Mouse (Mus musculus) embryonic facial prominence, embryonic 15.5 days (tissue): ENCODE data around the gene Nacc1. TPM values are rescaled to one million over a fixed set of nuclear protein-coding genes. Genes with fewer than 3 reads are reported as not detected.

Source experiments
- ATAC-seq: fragments of 200-750 bp; cut with Nextera tagmentation; 2 replicates; pipeline ENCODE4 v1.8.0; 2017; ENCODE audit warnings: low read depth, moderate TSS enrichment; ENCODE audit not compliant: insufficient number of reproducible peaks, low FRiP score, low TSS enrichment
- H3K27ac ChIP-seq: fragments of 300-500 bp; sonication (generic); replicated peaks from 2 replicates; pipeline ENCODE4 v1.5.1; 2015; ENCODE audit warnings: mild to moderate bottlenecking, inconsistent platforms
- H3K27me3 ChIP-seq: fragments of 300-500 bp; sonication (generic); 2 replicates; pipeline ENCODE4 v1.6.1; 2015; ENCODE audit warnings: inconsistent platforms
- H3K36me3 ChIP-seq: fragments of 300-500 bp; sonication (generic); 2 replicates; pipeline ENCODE4 v1.6.1; 2015; ENCODE audit warnings: mild to moderate bottlenecking, inconsistent platforms
- H3K4me1 ChIP-seq: fragments of 300-500 bp; sonication (generic); 2 replicates; pipeline ENCODE4 v1.6.1; 2015; ENCODE audit warnings: inconsistent platforms
- H3K4me2 ChIP-seq: fragments of 300-500 bp; sonication (generic); replicated peaks from 2 replicates; pipeline ENCODE4 v1.6.1; 2015; ENCODE audit warnings: mild to moderate bottlenecking, inconsistent platforms
- H3K4me3 ChIP-seq: fragments of 300-500 bp; sonication (generic); replicated peaks from 2 replicates; pipeline ENCODE4 v1.5.1; 2015; ENCODE audit warnings: mild to moderate bottlenecking, inconsistent platforms
- H3K9ac ChIP-seq: fragments of 300-500 bp; sonication (generic); 2 replicates; pipeline ENCODE4 v1.6.1; 2015; ENCODE audit warnings: inconsistent platforms
- H3K9me3 ChIP-seq: fragments of 300-500 bp; sonication (generic); replicated peaks from 2 replicates; pipeline ENCODE4 v1.6.1; 2016; ENCODE audit warnings: inconsistent platforms
- WGBS: fragments of 180-500 bp; shearing (Covaris S2); methylation state at CpG from one replicate; pipeline ENCODE4 v1.1.7; 2015; 5-methylcytosine and 5-hydroxymethylcytosine counted together
- polyA plus RNA-seq: library from polyadenylated mRNA; unstranded; fragments of >200 nt; fragmentation: Nextera tagmentation; extraction: Ambion mirVana; gene quantifications from 2 replicates; pipeline ENCODE4 v1.2.1, GENCODE M21; 2015

The Nacc1 gene
- polyA plus RNA-seq = 16.7 and 16.9 TPM in 2 replicates

DNA sequence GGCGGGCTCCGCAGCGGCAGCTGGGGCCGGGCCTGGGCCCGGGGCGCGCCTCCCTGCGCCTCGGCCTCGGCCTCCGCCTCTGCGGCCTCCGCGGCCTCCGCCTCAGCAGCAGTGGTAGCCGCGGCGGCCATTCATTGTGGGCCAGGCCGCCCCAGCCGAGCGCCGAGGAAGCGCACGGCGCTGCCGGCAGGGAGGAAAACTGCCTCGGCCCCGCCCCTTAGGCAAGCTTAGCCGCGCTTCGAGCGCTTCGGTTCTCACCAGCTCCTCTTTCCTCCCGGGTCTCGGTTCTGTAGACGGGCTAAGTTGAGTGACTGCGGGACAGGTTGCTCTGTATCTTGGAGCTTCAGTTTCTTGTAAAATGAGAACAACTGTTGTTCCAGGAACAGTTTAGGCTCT is at the start of gene Nacc1:
TSS of gene Nacc1 (minus strand) at position 158 of the 396 bp plus-strand sequence.
- under 1% methylated on average over 36 of the region's 37 CpGs for WGBS
- Histone ChIP-seq H3K9me3 (no peaks in the 10 kb centered on the region), H3K4me3 (peak within 1 kb of the TSS; percentile 99), H3K4me2 (peak within 1 kb of the TSS; percentile 93), H3K27ac (peak within 1 kb of the TSS; percentile 93), H3K36me3 (peaks cover 22% of the 10 kb centered on the region), H3K9ac (peak within 1 kb of the TSS; percentile 97), H3K27me3 (no peaks in the 10 kb centered on the region), H3K4me1 (peaks cover 53% of the 10 kb centered on the region)
- ATAC-seq = peak; percentile 82

DNA sequence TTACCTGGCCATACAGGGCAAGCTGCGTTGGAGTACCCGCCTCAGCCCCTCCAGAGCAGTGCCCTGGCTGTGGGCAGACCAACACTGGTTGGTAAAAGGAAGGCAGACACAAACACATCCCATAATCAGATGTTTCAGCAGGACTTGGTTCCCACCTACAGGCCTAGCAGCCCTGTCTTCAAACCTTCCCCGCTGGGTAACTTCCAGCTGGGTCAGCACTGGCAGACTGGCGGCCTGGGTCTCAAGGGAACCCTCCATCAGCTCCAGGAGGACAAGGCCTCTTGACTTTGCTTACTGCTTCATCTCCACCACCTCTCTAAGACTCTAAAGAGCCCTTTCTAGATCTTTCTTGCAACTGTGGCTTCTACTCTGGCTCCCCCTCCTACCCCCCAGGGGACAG is 48.9 kb upstream of the Nacc1 start:
- Histone ChIP-seq H3K36me3 (no peaks in the 10 kb centered on the region), H3K4me1 (peaks cover 93% of the 10 kb centered on the region), H3K4me3 (no peak overlapping the region), H3K9ac (no peak overlapping the region), H3K4me2 (no peak overlapping the region), H3K27me3 (no peaks in the 10 kb centered on the region), H3K9me3 (no peaks in the 10 kb centered on the region), H3K27ac (no peak overlapping the region)
- ATAC-seq = no peak
- 81% methylated on average over 4 of the region's 4 CpGs for WGBS

DNA sequence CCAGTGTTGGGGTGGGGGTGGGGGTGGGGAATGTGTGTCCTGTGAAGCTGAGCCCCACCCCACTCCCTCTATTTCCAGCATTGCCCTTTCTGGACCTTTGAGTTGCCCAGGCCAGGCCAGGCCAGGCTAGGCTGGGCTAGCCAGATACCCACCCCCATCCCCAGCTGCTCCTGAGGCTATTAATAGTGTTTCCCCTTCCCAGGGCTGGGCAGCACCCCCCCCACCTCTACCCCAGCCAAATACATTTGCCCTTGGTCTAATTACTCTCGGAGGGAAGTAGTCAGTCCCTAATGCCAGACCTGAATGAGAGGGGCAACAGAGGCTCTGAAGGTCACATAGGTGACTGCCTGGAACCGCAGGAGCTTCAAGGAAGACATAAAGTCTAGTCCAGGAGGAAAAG is 47.9 kb upstream of the Nacc1 start:
- 35% methylated on average over 2 of the region's 2 CpGs for WGBS
- Histone ChIP-seq H3K36me3 (no peaks in the 10 kb centered on the region), H3K9ac (no peak overlapping the region), H3K9me3 (no peaks in the 10 kb centered on the region), H3K4me2 (no peak overlapping the region), H3K4me3 (no peak overlapping the region), H3K4me1 (peaks cover 93% of the 10 kb centered on the region), H3K27me3 (no peaks in the 10 kb centered on the region), H3K27ac (no peak overlapping the region)
- ATAC-seq = no peak

DNA sequence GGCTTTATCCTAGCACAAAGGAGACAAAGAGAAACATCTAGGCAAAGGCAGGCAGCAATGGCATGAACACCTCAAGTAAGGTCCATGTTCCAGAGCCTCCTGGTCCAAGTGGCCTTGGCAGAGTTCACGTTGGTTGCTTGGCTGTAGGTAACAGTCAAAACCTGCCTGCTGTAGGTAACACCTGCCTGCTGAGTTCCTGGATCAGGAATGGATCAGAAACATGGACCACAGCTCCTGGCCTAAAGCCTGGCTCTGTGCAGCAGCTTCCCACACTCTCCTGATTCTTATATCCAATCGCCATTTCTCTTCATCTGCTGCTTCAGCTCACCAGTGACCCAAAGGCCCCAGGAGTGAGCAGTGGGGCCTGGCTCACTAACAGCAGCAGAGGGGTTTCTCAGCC is 47.0 kb upstream of the Nacc1 start:
- H3K27me3 ChIP-seq = no peaks in the 10 kb centered on the region

DNA sequence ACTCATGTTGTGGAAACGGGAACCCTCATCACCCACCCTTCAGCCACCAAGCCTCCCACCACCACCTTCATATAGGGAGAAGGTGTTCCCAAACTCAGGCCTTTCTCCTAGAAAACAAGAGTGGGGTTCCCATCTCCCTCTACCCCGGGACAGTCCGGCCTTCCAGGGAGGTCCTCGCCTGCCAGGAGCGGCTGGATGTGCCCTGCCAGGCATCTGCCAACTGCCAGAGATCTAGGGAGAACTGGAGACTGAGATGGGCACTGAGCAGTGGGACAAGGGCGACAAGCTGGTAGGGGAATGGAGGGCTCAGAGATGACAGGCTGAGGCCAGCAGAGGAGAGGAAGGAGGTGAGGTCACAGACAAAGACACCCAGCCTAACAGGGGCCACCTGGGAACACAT is 46.3 kb upstream of the Nacc1 start:
- peaks cover 90% of the 10 kb centered on the region for H3K4me1 ChIP-seq
- H3K27ac ChIP-seq = no peak overlapping the region
- no peaks in the 10 kb centered on the region for H3K9me3 ChIP-seq
- no peak for ATAC-seq
- 89% methylated on average over 6 of the region's 6 CpGs for WGBS
- no peak overlapping the region for H3K4me2 ChIP-seq
- no peak overlapping the region for H3K4me3 ChIP-seq
- no peak overlapping the region for H3K9ac ChIP-seq
- no peaks in the 10 kb centered on the region for H3K27me3 ChIP-seq
- no peaks in the 10 kb centered on the region for H3K36me3 ChIP-seq

More for the DNA sequence above, 47.0 kb upstream of the Nacc1 start:
- Histone ChIP-seq H3K9me3 (no peaks in the 10 kb centered on the region), H3K4me2 (no peak overlapping the region), H3K36me3 (no peaks in the 10 kb centered on the region), H3K27ac (no peak overlapping the region), H3K4me1 (peaks cover 93% of the 10 kb centered on the region), H3K9ac (no peak overlapping the region), H3K4me3 (no peak overlapping the region)
- 77% methylated on average over 2 of the region's 2 CpGs for WGBS
- no peak for ATAC-seq

DNA sequence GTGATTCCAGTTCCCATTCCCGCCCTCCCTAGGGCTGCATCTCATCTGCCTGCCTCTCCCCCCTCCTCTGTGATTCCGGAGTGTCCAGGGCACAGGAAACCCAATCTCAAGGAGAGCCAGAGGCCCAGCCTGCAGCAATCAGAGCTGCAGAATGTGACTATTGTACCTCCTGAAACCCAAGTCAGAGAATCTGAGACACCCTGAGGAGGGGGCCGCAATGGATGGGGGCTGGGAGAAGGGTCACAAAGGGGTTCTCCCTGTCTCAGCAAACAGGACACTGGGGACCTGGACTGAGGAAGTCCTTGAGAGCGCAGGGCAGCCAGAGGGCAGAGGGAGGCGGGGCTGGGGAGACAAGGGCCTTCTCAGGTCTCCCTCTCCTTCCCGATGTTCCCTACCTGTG is 45.3 kb upstream of the Nacc1 start:
- no peak overlapping the region for H3K4me3 ChIP-seq
- WGBS = 26% methylated on average over 6 of the region's 6 CpGs
- no peaks in the 10 kb centered on the region for H3K27me3 ChIP-seq
- no peaks in the 10 kb centered on the region for H3K9me3 ChIP-seq
- peaks cover 89% of the 10 kb centered on the region for H3K4me1 ChIP-seq
- H3K36me3 ChIP-seq = no peaks in the 10 kb centered on the region
- no peak overlapping the region for H3K9ac ChIP-seq
- peak overlapping the region; percentile 74; the same call in 1 of the 2 replicates for H3K27ac ChIP-seq
- no peak overlapping the region for H3K4me2 ChIP-seq
- ATAC-seq = no peak

DNA sequence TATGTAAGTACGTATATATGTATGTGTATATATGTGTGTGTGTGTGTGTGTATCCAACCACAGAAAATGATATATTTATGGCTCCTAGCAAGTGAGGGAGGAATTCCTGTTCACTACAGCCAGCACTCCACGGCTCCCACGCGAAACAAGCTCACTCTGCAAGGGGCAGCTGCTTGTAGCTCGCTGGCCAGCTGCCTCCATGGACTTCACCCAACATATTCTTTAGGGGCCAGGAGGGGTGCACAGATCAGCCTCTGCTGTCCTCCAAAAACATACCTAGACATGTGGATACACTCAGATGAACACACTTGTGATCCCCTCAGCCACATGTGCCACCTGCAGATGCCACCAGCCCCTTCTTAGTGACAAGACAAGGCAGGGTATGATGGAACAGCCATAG is 44.9 kb upstream of the Nacc1 start:
- peaks cover 3% of the 10 kb centered on the region for H3K36me3 ChIP-seq
- no peaks in the 10 kb centered on the region for H3K9me3 ChIP-seq
- H3K4me3 ChIP-seq = no peak overlapping the region
- peaks cover 88% of the 10 kb centered on the region for H3K4me1 ChIP-seq
- H3K27ac ChIP-seq = peak overlapping the region; percentile 74; the same call in 1 of the 2 replicates
- H3K4me2 ChIP-seq = no peak overlapping the region
- WGBS = 53% methylated on average over 5 of the region's 5 CpGs
- ATAC-seq = no peak
- no peaks in the 10 kb centered on the region for H3K27me3 ChIP-seq
- no peak overlapping the region for H3K9ac ChIP-seq

DNA sequence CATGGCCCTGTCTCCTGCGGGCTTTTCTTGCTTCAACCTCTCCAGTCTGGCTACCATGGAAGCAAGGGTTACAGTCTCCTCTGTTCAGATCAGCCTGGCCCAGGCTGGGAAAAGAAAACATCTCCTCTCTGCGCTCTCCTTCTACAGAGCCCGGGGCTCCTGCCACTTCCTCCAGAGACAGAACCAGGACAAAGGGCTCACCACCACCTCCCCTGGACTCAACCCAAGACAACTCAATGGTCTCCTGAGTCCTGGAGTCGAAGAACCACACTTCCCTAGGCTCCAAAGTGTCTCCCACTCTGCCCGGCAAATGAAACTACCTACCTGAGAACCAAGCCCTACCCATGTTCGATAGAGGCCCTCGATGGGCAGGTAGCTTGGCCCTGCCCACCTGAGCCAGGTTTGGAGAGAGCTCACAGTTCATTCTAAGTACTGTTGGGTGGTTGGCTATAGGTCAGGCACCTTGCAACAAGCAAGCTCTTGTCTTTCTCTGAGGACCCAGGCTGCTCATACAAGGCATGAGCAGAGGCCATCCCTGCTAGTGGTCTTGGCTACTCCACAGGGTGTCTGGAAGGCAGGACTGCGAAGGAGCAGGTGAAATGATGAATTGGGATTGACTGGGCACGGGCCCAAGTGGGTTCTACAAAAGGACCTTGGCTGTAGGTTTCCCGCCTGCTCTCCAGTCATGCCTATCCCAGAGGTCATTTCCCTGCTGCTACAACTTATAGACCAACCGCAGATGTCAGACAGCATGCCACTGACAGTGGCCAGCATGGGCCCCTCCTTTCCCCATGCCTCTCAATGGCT is 43.9 kb upstream of the Nacc1 start:
- H3K36me3 ChIP-seq = peaks cover 12% of the 10 kb centered on the region
- 68% methylated on average over 11 of the region's 11 CpGs for WGBS
- no peak overlapping the region for H3K4me3 ChIP-seq
- H3K27me3 ChIP-seq = no peaks in the 10 kb centered on the region
- H3K9me3 ChIP-seq = no peaks in the 10 kb centered on the region
- H3K4me1 ChIP-seq = peaks cover 89% of the 10 kb centered on the region
- peak overlapping the region; percentile 67 for H3K27ac ChIP-seq
- ATAC-seq = no peak
- no peak overlapping the region for H3K9ac ChIP-seq
- H3K4me2 ChIP-seq = no peak overlapping the region

DNA sequence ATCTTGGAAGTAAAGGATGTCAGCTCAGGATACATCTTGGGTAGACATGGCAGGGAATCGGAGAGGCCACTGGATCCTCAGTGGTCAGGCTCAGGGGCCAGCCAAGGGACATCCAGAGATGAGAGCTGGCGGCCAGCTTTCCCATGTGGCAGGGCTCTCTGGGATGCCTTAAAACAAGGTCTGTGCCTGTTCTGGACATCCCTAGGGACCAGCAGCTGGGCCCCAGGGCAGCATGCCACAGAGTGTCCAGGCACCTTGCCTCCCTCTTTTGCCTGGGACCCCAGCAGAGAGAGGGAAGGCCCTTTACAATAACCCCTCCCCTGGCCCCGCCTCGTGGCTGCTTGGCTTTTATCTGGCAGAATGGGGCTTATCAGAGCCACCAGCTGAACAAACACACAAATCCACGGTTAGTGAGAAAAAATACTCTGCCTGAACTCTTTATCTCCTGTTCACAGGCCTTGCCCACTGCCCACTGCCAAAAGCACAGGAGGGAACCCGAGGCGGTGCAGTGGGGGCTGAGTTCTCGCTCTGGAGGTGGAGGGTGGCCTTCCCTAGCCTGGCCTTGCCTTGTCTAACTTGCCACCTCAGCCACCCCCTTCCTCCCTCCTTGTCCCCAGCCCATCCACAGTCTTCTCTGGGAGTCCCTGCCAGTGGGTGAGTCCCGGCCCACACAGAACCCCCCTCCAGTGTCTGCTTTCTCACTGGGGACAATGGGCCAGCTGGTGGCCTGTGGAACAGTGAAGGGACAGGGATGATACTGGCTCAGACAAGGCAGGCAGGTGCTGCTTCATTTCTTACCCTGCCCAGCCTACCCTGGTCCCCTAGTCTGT is 43.1 kb upstream of the Nacc1 start:
- peak overlapping the region; percentile 67; the same call in 1 of the 2 replicates for H3K27ac ChIP-seq
- no peak for ATAC-seq
- no peak overlapping the region for H3K4me3 ChIP-seq
- WGBS = 56% methylated on average over 9 of the region's 9 CpGs
- no peak overlapping the region for H3K9ac ChIP-seq
- H3K4me1 ChIP-seq = peaks cover 89% of the 10 kb centered on the region
- H3K36me3 ChIP-seq = peaks cover 20% of the 10 kb centered on the region
- H3K4me2 ChIP-seq = no peak overlapping the region
- no peaks in the 10 kb centered on the region for H3K9me3 ChIP-seq
- H3K27me3 ChIP-seq = no peaks in the 10 kb centered on the region

DNA sequence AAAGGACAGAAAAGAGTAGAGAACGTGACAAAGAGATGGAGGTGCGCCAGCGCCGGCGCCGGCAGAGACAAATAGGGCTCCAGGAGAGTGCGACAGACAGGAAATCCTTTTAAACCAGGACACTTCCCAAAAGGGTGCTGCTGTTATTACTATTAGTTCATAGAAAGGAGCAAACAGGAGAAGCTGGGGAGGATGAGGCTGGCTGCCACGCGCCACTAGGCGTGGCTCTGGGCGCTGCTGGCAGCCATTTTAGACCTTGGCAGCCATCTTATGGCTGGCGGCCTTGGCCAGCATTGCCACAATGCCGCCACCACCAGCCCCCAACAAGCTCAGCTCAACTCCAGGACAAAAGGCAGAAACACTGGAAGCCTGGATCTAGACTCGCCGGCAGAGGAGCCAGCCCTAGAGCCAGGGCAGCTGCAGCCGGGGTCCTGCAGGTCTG is 42.3 kb upstream of the Nacc1 start:
- 88% methylated on average over 16 of the region's 16 CpGs for WGBS
- H3K4me3 ChIP-seq = no peak overlapping the region

DNA sequence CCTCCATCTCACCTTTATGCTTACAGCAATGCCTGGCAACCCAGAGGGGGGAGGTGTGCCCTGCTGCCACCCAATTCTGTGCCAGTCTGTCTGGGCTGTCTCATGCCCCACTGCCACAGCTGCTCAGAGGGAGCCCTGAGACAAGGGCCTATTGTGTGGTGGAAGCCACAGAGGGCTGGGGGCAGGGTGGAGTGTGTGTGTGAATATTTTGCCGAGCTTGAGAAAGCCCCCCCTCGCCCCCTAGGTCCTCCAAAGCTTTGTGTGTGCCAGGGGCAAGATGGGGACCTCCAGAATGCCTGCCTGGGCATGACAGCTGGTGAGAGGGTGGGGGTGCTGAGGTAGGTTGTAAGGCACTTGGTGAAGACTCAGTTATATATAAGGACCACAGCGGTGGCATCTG is 40.8 kb upstream of the Nacc1 start:
- Histone ChIP-seq H3K27ac (0 out of 2 replicates have a peak overlapping the region, but pooled peaks have one; percentile 28), H3K36me3 (peaks cover 26% of the 10 kb centered on the region), H3K4me3 (no peak overlapping the region), H3K4me1 (peaks cover 90% of the 10 kb centered on the region), H3K27me3 (no peaks in the 10 kb centered on the region), H3K4me2 (no peak overlapping the region), H3K9me3 (no peaks in the 10 kb centered on the region), H3K9ac (no peak overlapping the region)
- 49% methylated on average over 3 of the region's 3 CpGs for WGBS
- no peak for ATAC-seq

More for the DNA sequence above, 42.3 kb upstream of the Nacc1 start:
- H3K36me3 ChIP-seq = peaks cover 26% of the 10 kb centered on the region
- H3K27me3 ChIP-seq = no peaks in the 10 kb centered on the region
- H3K9me3 ChIP-seq = no peaks in the 10 kb centered on the region
- H3K4me1 ChIP-seq = peaks cover 90% of the 10 kb centered on the region
- no peak for ATAC-seq
- no peak overlapping the region for H3K4me2 ChIP-seq
- H3K27ac ChIP-seq = peak overlapping the region; percentile 67
- no peak overlapping the region for H3K9ac ChIP-seq
